Mouse (Mus musculus) bone marrow macrophage, adult 2 months (primary cell): ENCODE results near the gene Gm20388. TPM values are rescaled to one million over a fixed set of nuclear protein-coding genes. Genes with fewer than 3 reads are reported as not detected.

Source experiments
- H3K27ac ChIP-seq: 2 replicates; pipeline ENCODE4 v1.5.1; 2012; ENCODE audit warnings: low read depth, low read length; ENCODE audit not compliant: insufficient read depth
- H3K4me1 ChIP-seq: 2 replicates; pipeline ENCODE4 v1.6.1; 2012; ENCODE audit warnings: low read length; ENCODE audit not compliant: control insufficient read depth, insufficient read depth
- H3K4me3 ChIP-seq: 2 replicates; pipeline ENCODE4 v1.5.1; 2012; ENCODE audit warnings: mild to moderate bottlenecking, low read length, moderate library complexity; ENCODE audit not compliant: insufficient read depth
- CTCF ChIP-seq: IDR thresholded peaks from 2 replicates; pipeline ENCODE4 v1.5.1; 2012; ENCODE audit warnings: low read depth, mild to moderate bottlenecking, low read length, moderate library complexity
- POLR2A ChIP-seq: IDR thresholded peaks from 2 replicates; pipeline ENCODE4 v1.6.1; 2012; ENCODE audit warnings: mild to moderate bottlenecking, low read depth, low read length, borderline replicate concordance
- polyA plus RNA-seq: library from polyadenylated mRNA; stranded (reverse); fragments of >200 nt; gene quantifications from 2 replicates; pipeline ENCODE4 v1.2.4, GENCODE M21; 2012; ENCODE audit not compliant: missing spikeins, insufficient read depth, insufficient read length

Gene Gm20388
- polyA plus RNA-seq, 1 experiment, result 32.7 TPM

DNA sequence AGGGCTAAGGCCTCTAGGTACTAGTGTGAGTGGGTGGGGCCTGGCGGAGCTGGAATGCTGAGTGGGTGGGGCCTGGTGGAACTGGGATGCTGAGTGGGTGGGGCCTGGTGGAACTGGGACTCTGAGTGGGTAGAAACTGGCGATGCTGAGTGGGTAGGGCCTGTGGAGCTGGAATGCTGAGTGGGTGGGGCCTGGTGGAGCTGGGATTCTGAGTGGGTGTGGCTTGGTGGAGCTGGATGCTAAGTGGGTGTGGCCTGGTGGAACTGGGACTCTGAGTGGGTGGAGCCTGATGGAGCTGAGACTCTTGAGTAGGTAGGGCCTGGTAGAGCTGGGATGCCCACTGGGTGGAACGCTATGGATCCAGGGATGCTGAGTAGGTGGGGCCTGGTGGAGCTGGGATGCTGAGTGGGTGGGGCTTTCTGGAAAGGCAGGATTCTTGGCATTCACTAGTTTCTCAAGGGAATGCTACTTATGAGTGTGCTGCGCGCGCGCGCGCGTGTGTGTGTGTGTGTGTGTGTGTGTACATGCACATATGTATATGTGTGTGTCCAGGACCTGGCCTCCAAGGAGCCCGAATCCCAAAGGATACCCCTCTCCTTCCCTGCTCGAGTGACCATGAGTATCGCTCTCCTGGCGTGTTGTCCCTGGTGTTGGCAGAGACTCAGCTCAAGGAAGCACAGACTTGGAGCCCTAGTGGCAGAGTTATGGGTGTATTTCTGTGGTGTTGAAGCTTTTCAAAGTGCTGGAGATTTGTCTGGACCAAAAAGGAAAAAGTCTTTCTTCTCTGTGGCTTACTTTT, 608.3 kb downstream of the Gm20388 start:
- Histone ChIP-seq H3K27ac (no peak overlapping the region), H3K4me3 (no peak overlapping the region), H3K4me1 (no peaks in the 10 kb centered on the region)
- TF ChIP-seq POLR2A (no peak), CTCF (no peak)

DNA sequence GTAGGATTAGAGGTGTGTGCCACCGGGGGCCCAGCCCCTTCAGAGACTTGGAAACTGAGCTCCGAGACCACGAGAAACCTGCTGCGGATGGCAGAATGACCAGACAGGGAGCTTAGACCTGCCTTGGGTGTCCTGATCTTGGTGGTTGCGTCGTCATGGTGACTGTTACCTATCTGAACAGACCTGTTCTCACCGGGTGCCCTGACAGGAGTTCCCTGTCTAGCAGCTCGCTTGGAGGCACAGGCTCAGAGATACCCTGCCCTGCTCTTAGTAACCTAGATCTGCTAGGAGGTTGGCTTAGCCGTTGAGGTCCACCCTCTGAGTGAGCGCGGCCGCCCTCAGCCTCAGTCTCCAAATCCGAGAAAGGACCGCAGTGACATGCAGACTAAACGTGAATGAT, 609.6 kb downstream of the Gm20388 start:
- Histone ChIP-seq H3K27ac (no peak overlapping the region), H3K4me3 (no peak overlapping the region), H3K4me1 (peaks cover 5% of the 10 kb centered on the region)
- TF ChIP-seq CTCF, result no peak
- no peak for TF ChIP-seq POLR2A

DNA sequence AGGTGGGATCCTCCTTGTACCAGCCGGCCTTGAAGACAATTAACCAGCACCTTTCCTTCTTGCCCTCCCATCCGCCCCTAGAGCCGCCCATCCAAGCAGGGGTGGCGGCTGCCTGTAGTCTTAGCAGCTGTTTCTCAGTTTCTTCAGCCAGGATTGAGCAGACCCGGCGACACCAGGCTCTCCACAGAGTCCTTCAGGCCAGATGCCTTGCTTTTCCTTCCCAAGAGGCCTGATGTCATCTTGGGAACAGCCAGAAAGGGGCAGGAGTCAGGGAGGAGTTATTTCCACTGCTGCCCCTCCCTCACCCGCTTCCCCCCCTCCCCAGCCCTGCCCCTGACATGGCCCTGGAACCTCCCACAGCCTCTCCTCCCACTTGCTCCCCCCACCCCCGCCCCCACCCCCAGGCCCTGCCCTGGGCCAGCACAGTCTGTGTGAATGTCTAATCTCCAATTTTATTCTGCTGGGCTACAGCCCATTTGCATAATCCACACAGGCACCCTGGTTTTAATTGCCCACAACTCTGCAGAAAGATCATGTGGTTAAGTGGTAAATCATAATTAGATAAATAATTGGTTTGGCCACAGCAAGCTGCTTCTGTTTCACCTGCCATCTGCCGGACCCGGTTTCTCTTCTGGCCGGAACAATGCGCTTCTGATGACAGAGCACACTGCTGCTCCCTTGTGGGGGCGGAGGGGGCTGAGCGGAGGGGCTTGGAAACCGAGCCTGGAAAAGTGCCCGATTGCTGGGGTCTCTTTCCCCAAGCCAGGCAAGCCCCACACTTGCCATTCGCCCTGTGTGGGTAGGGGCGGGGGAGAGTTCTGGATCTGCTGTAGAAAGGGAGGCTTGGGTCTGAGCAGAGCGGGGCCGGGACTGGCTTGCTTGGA, 610.3 kb downstream of the Gm20388 start:
- H3K27ac ChIP-seq, result no peak overlapping the region
- TF ChIP-seq CTCF (no peak), POLR2A (no peak)
- H3K4me3 ChIP-seq, result no peak overlapping the region
- H3K4me1 ChIP-seq, result peaks cover 12% of the 10 kb centered on the region

- TF ChIP-seq CTCF (no peak), POLR2A (no peak)
- Histone ChIP-seq H3K4me3 (no peak overlapping the region), H3K4me1 (peaks cover 18% of the 10 kb centered on the region), H3K27ac (no peak overlapping the region)
Observed at GRCm38 (mm10) chr8:120521591-120521965, 610.9 kb downstream of the Gm20388 start.

DNA sequence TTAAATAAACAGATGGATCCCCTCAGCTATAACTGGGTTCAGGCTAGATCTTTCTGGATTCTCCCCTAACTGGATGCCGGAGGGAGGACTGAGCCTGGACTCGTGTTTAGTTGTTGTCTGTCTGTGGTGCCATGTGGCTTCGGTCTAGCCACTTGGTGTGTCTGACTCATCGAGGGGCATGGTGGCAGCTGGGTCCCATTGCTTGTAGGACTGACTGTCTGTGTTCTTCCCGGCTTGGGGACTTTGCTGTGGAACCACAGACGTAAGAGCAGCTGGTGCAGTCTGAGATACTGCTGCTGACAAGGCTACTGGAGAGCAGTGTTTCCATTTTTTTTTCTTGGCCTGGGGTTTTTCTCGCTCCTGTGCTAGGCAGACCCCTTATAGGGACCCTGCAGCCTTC, 613.0 kb downstream of the Gm20388 start:
- peaks cover 32% of the 10 kb centered on the region for H3K4me1 ChIP-seq
- H3K4me3 ChIP-seq, result no peak overlapping the region
- no peak overlapping the region for H3K27ac ChIP-seq
- TF ChIP-seq CTCF, result no peak
- TF ChIP-seq POLR2A, result no peak

DNA sequence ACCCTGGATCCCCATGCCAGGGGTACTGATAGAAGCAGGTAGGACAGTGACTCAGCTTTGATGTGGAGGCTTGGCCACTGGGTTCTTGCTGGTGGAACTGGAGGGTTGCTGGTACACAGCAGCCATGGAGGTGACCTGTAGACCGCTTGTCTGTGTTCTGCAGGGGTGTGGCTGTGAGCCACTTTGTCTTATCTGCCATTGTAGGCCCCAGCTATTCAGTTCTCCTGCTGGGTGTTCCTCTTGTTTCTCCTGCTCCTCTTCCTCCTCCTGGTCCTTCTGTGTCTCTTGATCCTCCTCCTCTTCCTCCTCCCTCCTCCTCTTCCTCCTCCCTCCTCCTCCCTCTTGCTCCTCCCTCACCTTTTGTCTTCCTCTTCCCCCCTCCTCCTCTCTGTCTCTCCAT, 614.5 kb downstream of the Gm20388 start:
- Histone ChIP-seq H3K4me1 (peaks cover 43% of the 10 kb centered on the region), H3K27ac (no peak overlapping the region), H3K4me3 (no peak overlapping the region)
- TF ChIP-seq POLR2A (no peak), CTCF (no peak)

DNA sequence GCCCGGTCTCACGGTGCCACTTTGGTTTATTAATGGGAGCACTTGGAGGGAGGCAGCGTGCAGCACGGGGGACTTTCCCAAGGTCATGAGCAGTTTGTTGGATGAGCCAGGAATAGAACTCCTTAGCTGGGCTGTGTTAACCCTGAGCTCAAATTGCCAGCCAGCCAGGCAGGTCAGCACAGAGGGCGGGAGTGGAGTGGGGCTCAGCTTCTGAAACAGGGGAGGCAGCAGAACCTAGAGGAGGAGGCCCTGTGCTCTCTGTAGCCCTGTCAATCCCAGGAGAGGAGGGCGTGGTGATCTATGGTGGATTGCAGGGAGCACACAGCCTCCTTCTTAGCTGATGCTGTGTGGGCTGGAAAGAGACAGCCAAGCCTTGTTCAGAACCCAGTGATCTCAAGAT, 615.2 kb downstream of the Gm20388 start:
- Histone ChIP-seq H3K27ac (no peak overlapping the region), H3K4me3 (no peak overlapping the region), H3K4me1 (peaks cover 46% of the 10 kb centered on the region)
- TF ChIP-seq CTCF (no peak), POLR2A (no peak)

DNA sequence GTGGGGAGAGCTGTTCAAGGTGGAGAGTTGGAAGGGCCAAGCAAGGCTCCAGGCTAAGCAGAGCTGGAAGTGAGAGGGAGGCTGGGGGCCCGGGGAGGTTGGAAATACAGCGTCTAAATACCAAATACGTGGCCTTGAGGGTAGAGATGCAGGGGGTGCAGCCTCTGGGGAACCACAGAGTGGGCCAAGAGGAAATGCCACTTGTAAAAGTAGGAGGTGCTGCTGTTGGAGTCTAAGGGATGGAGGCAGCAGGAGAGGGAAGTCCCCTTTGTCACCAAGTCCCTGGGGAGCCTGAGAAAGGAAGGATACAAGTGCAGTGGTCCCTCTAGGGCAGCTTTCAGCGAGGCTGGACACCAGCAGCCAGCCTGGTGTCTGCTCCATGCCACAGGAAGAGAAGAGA, 615.9 kb downstream of the Gm20388 start:
- H3K4me3 ChIP-seq, result no peak overlapping the region
- H3K27ac ChIP-seq, result no peak overlapping the region
- H3K4me1 ChIP-seq, result peaks cover 46% of the 10 kb centered on the region
- TF ChIP-seq CTCF (no peak), POLR2A (no peak)

DNA sequence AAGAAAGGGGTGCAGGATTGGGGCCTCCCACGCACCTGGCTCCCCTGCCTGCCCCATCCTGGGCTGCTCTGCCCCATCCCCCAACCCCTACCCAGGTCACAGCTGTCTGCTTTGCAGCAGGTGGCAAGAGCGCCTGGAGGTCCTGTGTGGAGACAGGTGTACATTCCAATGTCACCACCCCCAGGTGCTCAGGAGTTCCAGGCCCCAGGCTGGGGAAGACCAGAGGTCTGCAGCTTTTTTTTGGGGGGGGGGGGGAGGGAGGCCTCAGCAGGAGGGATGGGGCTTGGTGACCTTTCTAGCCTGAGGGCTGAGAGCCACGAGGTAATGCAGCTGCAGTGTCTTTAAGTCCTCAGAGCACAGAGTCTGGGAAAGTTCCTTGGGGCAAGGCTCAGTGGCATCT, 617.7 kb downstream of the Gm20388 start:
- Histone ChIP-seq H3K27ac (peak overlapping the region; percentile 62; the same call in 1 of the 2 replicates), H3K4me1 (peaks cover 48% of the 10 kb centered on the region), H3K4me3 (no peak overlapping the region)
- TF ChIP-seq POLR2A (no peak), CTCF (no peak)

DNA sequence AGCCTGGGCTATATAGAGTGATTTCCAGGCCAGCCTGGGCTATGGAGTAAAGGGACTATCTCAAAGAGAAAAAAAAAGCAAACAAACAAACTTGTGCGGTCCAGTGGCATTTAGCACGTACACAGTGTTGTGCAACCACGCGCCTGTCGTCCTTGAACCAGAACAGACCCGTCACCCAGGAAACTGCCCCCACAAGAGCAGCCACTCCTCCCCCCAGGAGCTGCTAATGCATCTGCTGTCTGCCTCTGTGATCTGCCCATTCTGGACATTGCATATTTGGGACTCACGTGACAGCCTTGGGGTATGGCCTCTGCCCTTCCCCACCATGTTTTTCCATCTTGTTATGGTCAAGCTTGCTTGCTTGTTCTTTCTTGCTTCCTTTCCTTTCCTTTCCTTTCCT, 618.6 kb downstream of the Gm20388 start:
- Histone ChIP-seq H3K4me3 (no peak overlapping the region), H3K27ac (peak overlapping the region; percentile 62), H3K4me1 (peaks cover 48% of the 10 kb centered on the region)
- TF ChIP-seq POLR2A (no peak), CTCF (no peak)
